Mouse (Mus musculus) liver, embryonic 14.5 days (tissue): ENCODE measurements at regions not wholly inside any gene's neighbourhood (a gene's known extent, or its start where the extent isn't known, plus 50 kb on each side); places are given as distances from the start of the nearest gene placed in this dataset.

Experiments used
- ATAC-seq: fragments of 200-750 bp; cut with Nextera tagmentation; 2 replicates; pipeline ENCODE4 v1.8.0; 2017; ENCODE audit warnings: moderate number of reproducible peaks, mild to moderate bottlenecking, moderate library complexity; ENCODE audit not compliant: insufficient read depth
- DNase-seq, 3 experiments: peaks; one replicate each; pipeline ENCODE4 v3.0.0-alpha.2; 2012 to 2013; ENCODE audit warnings: low read depth in 3 of 3, low spot score in 3 of 3
- H3K27ac ChIP-seq: fragments of 300-500 bp; sonication (generic); 2 replicates; pipeline ENCODE4 v1.5.1; 2014; ENCODE audit warnings: moderate library complexity, mild to moderate bottlenecking, control low read depth, inconsistent platforms
- H3K27me3 ChIP-seq: fragments of 300-500 bp; sonication (generic); 2 replicates; pipeline ENCODE4 v1.6.1; 2014; ENCODE audit warnings: mild to moderate bottlenecking, low read length, moderate library complexity; ENCODE audit not compliant: control insufficient read depth, insufficient read depth
- H3K36me3 ChIP-seq: fragments of 300-500 bp; sonication (generic); replicated peaks from 2 replicates; pipeline ENCODE4 v1.6.1; 2014; ENCODE audit warnings: low read depth; ENCODE audit not compliant: control insufficient read depth, insufficient read depth
- H3K4me1 ChIP-seq, 2 experiments: fragments of 200-500 bp in 1 of 2; fragments of 300-500 bp in 1 of 2; sonication (generic) in 1 of 2; replicated peaks; 2 replicates each; pipeline ENCODE4 v1.6.1; 2012 to 2014; ENCODE audit warnings: antibody characterized with exemption in 1 of 2, inconsistent platforms in 1 of 2, low read length in 1 of 2; ENCODE audit not compliant: control insufficient read depth in 2 of 2, insufficient read depth in 2 of 2
- H3K4me2 ChIP-seq: fragments of 300-500 bp; sonication (generic); 2 replicates; pipeline ENCODE4 v1.6.1; 2014; ENCODE audit warnings: low read depth, mild to moderate bottlenecking, control low read depth, moderate library complexity
- H3K4me3 ChIP-seq, 2 experiments: fragments of 200-500 bp in 1 of 2; fragments of 300-500 bp in 1 of 2; sonication (generic) in 1 of 2; 2 replicates each; pipeline ENCODE4 v1.5.1; 2012 to 2014; ENCODE audit warnings: low read depth in 2 of 2, low read length in 2 of 2, mild to moderate bottlenecking in 2 of 2, control low read depth in 1 of 2, inconsistent platforms in 1 of 2, moderate library complexity in 1 of 2; ENCODE audit not compliant: insufficient read depth in 1 of 2
- H3K9ac ChIP-seq: fragments of 300-500 bp; sonication (generic); replicated peaks from 2 replicates; pipeline ENCODE4 v1.6.1; 2014; ENCODE audit warnings: mild to moderate bottlenecking, control low read depth, moderate library complexity
- H3K9me3 ChIP-seq: fragments of 300-500 bp; sonication (generic); 2 replicates; pipeline ENCODE4 v1.6.1; 2016; ENCODE audit warnings: low read length, mixed read lengths; ENCODE audit not compliant: control insufficient read depth
- CTCF ChIP-seq: IDR thresholded peaks from 2 replicates; pipeline ENCODE4 v1.5.1; 2016; ENCODE audit warnings: antibody characterized with exemption, low read depth, control low read depth
- EP300 ChIP-seq: IDR thresholded peaks from 2 replicates; pipeline ENCODE4 v1.6.1; 2016; ENCODE audit warnings: antibody characterized with exemption, low read depth
- WGBS: fragments of 180-500 bp; shearing (Covaris S2); extraction: QIAGEN DNeasy Blood & Tissue Kit; methylation state at CpG from one replicate; pipeline ENCODE4 v1.1.7; 2014; ENCODE audit not compliant: insufficient replicate concordance; 5-methylcytosine and 5-hydroxymethylcytosine counted together

- no peak overlapping the region for H3K4me3 ChIP-seq
- H3K36me3 ChIP-seq: no peaks in the 10 kb centered on the region
- DNase-seq (no peak), ATAC-seq (no peak)
- TF ChIP-seq CTCF (no peak), EP300 (no peak)
- H3K27ac ChIP-seq: no peak overlapping the region
- no peak overlapping the region for H3K4me2 ChIP-seq
- 62% methylated on average over 4 of the region's 4 CpGs for WGBS
- H3K27me3 ChIP-seq: no peaks in the 10 kb centered on the region
- no peak overlapping the region for H3K9ac ChIP-seq
- H3K9me3 ChIP-seq: no peaks in the 10 kb centered on the region
- H3K4me1 ChIP-seq: no peaks in the 10 kb centered on the region
Measured at GRCm38 (mm10) chr5:52092273-52092672, 98.0 kb downstream of the Dhx15 start.

GRCm38 (mm10) chr5:52088131-52088530 is 102.2 kb downstream of the Dhx15 start:
- DNase-seq (no peak), ATAC-seq (no peak)
- Histone ChIP-seq H3K4me1 (no peaks in the 10 kb centered on the region), H3K36me3 (no peaks in the 10 kb centered on the region), H3K27ac (no peak overlapping the region), H3K27me3 (no peaks in the 10 kb centered on the region), H3K9me3 (no peaks in the 10 kb centered on the region), H3K4me3 (no peak overlapping the region), H3K4me2 (no peak overlapping the region), H3K9ac (no peak overlapping the region)
- WGBS: 70% methylated on average over 10 of the region's 10 CpGs
- TF ChIP-seq EP300 (no peak), CTCF (no peak)

- no peaks in the 10 kb centered on the region for H3K36me3 ChIP-seq
- no peak overlapping the region for H3K9ac ChIP-seq
- H3K4me1 ChIP-seq: no peaks in the 10 kb centered on the region
- no peaks in the 10 kb centered on the region for H3K27me3 ChIP-seq
- 17% methylated on average over 7 of the region's 7 CpGs for WGBS
- H3K4me2 ChIP-seq: no peak overlapping the region
- ATAC-seq (no peak), DNase-seq (no peak)
- TF ChIP-seq CTCF (no peak), EP300 (no peak)
- no peak overlapping the region for H3K4me3 ChIP-seq
- no peak overlapping the region for H3K27ac ChIP-seq
- H3K9me3 ChIP-seq: no peaks in the 10 kb centered on the region
Measured at GRCm38 (mm10) chr5:52086766-52087429, 103.4 kb downstream of the Dhx15 start.

- Histone ChIP-seq H3K36me3 (no peaks in the 10 kb centered on the region), H3K4me2 (no peak overlapping the region), H3K4me1 (no peaks in the 10 kb centered on the region), H3K9me3 (no peaks in the 10 kb centered on the region), H3K9ac (no peak overlapping the region), H3K27me3 (no peaks in the 10 kb centered on the region), H3K4me3 (no peak overlapping the region), H3K27ac (no peak overlapping the region)
- no peak for ATAC-seq
- TF ChIP-seq EP300 (no peak), CTCF (no peak)
- DNase-seq: no peak
- WGBS: 51% methylated on average over 4 of the region's 4 CpGs
Measured at GRCm38 (mm10) chr5:52080268-52080667, 110.0 kb downstream of the Dhx15 start.

- 57% methylated on average over 3 of the region's 3 CpGs for WGBS
- no peak overlapping the region for H3K9ac ChIP-seq
- no peaks in the 10 kb centered on the region for H3K9me3 ChIP-seq
- H3K4me3 ChIP-seq: no peak overlapping the region
- TF ChIP-seq CTCF: no peak
- TF ChIP-seq EP300: no peak
- no peak overlapping the region for H3K27ac ChIP-seq
- H3K27me3 ChIP-seq: no peaks in the 10 kb centered on the region
- ATAC-seq (no peak), DNase-seq (no peak)
- no peaks in the 10 kb centered on the region for H3K4me1 ChIP-seq
- no peak overlapping the region for H3K4me2 ChIP-seq
- no peaks in the 10 kb centered on the region for H3K36me3 ChIP-seq
Measured at GRCm38 (mm10) chr5:52077696-52078095, 112.6 kb downstream of the Dhx15 start.

- H3K4me3 ChIP-seq: no peak overlapping the region
- TF ChIP-seq EP300 (no peak), CTCF (no peak)
- H3K4me1 ChIP-seq: no peaks in the 10 kb centered on the region
- H3K27me3 ChIP-seq: no peaks in the 10 kb centered on the region
- no peaks in the 10 kb centered on the region for H3K36me3 ChIP-seq
- no peak overlapping the region for H3K27ac ChIP-seq
- H3K9me3 ChIP-seq: no peaks in the 10 kb centered on the region
- ATAC-seq (no peak), DNase-seq (no peak)
- H3K4me2 ChIP-seq: no peak overlapping the region
- WGBS: 65% methylated on average over 2 of the region's 2 CpGs
- no peak overlapping the region for H3K9ac ChIP-seq
Measured at GRCm38 (mm10) chr5:52075096-52075495, 115.2 kb downstream of the Dhx15 start.
